Mouse (Mus musculus): ENCODE results near the gene Twnk.

DNA sequence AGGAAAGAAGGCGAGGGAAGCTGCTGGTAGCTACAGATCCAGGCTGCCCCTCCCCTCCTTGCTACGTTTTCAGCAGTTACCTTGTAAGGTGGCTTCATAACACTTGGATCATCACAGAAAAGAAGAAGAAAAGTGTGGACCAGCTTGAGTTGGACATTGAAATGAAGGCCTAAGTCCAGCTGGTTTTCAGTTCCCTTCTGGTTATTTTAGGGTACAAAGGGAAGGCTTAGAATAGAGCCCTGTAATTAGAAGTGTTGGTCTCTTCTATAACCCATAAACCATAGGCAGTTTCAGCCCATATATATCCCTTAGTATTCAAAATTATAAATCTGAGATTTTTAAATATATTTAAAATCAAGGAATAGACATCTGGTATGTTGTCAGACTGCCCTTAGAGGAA, 24.7 kb upstream of the Twnk start:
- no peak for TF ChIP-seq CTCF (IDR thresholded peaks at IDR 0.05; ENCODE audit: insufficient read depth, low read length)
- TF ChIP-seq POLR2A (IDR thresholded peaks at IDR 0.05; ENCODE audit: borderline replicate concordance, extremely low read depth, low read depth, low read length): no peak
